Mouse (Mus musculus): Measurements from ENCODE around the gene Adra2a.

DNA sequence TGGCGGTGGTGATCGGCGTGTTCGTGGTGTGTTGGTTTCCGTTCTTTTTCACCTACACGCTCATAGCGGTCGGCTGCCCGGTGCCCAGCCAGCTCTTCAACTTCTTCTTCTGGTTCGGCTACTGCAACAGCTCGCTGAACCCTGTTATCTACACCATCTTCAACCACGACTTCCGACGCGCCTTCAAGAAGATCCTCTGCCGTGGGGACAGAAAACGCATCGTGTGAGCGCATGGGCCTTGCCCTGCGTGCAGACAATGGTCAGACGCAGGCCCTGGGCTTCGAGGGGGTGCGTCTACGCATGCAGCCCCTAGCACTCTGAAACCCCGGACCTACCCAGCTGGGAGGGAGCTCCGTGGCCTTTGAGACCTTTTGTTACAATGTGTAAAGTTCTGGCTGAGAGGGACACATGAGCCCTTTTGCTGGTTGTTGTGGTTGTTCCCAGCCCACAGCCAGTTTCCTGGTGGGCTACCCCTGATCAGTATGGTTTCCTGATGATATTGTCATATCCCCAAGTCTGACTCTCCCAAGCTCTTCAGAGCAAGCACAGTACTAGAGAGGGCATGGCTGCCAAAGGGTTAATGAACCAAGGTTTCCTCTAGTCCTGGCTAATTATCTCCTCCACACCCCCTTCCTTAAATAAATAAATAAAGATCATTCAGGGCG, 3.6 kb downstream of the Adra2a start:
- TF ChIP-seq MYOD1 (IDR thresholded peaks at IDR 0.05; ENCODE audit: control insufficient read depth, insufficient read length, low read depth) = no peak
- TF ChIP-seq CTCF (IDR thresholded peaks at IDR 0.05; ENCODE audit: control insufficient read depth, insufficient read depth, insufficient read length) = no peak
- TF ChIP-seq USF1 (IDR thresholded peaks at IDR 0.05; ENCODE audit: low read depth) = no peak
- TF ChIP-seq CEBPB (IDR thresholded peaks at IDR 0.05; ENCODE audit: low read depth) = no peak
